Mouse (Mus musculus) cortical plate, adult 2 months (tissue): ENCODE results near the gene Il1rl2.

Experiments
- CTCF ChIP-seq: fragments of 200-500 bp; IDR thresholded peaks from 2 replicates; pipeline ENCODE4 v1.5.1; 2011; ENCODE audit warnings: mild to moderate bottlenecking, control low read depth, low read length; ENCODE audit not compliant: insufficient read depth; ENCODE audit errors: extremely low read depth
- POLR2A ChIP-seq: fragments of 200-500 bp; IDR thresholded peaks from 2 replicates; pipeline ENCODE4 v1.6.1; 2011; ENCODE audit warnings: mild to moderate bottlenecking, low read length, control low read depth; ENCODE audit not compliant: insufficient read depth; ENCODE audit errors: extremely low read depth

GRCm38 (mm10) chr1:40417034-40417433 lies 92.6 kb downstream of the Il1rl2 start:
- no peak for TF ChIP-seq CTCF
- no peak for TF ChIP-seq POLR2A
